Comparison of ENCODE assay signal across 11 mouse cellular contexts in the genomic region with DNA sequence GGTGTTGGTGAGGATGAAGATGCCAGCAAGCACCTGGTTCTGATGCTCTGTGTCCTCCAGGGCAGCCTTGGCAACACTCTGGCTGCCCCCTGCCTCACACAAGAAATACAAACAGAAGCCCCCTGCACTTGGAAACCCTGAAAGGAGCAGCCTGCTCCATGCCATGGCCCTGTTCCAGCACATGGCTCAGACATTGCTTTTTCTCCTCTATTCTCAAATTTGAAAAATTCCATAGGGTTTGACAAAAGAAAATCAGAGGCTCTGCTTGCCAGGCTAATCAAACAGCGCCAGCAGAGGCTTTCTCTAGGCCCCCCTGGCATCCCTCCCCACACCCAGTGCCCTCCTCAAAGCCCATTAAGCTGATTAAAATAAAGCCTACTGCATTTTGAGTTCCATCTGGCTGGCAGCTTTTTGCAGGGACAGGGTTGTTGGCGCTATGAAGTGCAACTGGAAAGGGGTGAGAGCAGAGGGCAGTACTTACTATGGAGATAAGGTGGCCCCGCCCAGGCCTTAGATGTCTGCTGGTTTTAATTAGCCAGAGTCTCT.
A peak's percentile ranks its signal among the peaks of the same experiment; 100 is the strongest.
DNase-seq lines count a peak whose midpoint lies in the region; ATAC-seq and TF ChIP-seq lines count a peak whose summit lies in the region.
"Had no signal": no experiment of that assay in that cellular context is flagged by ENCODE, and none has a peak within 500 bp of the region (broad histone marks: within the 10 kb centered on the region; RNA-seq: fewer than 3 reads in every experiment).

No protein-coding gene starts in this region.

- peak; percentile 42 for DNase-seq in lung, embryonic 14.5 days
- DNase-seq in lung, postnatal 4 days: no peak
- peak; percentile 51 to 68 for DNase-seq in heart, postnatal 10 days
- DNase-seq in cerebellum, postnatal 25 days: no peak
- DNase-seq in layer of hippocampus, adult 9-11 months: no peak
- DNase-seq: cerebellum, adult 18-20 months; thymus, postnatal 4 days had no signal

- no peak overlapping the region for H3K9ac ChIP-seq in lung, embryonic 14.5 days
- no peak overlapping the region for H3K9ac ChIP-seq in embryonic facial prominence, embryonic 15.5 days
- H3K9ac ChIP-seq in midbrain, embryonic 16.5 days (ENCODE audit: low read depth, low read length): 0 out of 2 replicates have a peak overlapping the region, but pooled peaks have one; percentile 8
- H3K9ac ChIP-seq: intestine, embryonic 15.5 days had no signal

- TF ChIP-seq CTCF in lung, embryonic 14.5 days (IDR thresholded peaks at IDR 0.05; ENCODE audit: low read depth): no peak

- no peaks in the 10 kb centered on the region for H3K27me3 ChIP-seq in lung, embryonic 14.5 days (ENCODE audit: insufficient read depth, low read length)
- H3K27me3 ChIP-seq in embryonic facial prominence, embryonic 15.5 days: no peaks in the 10 kb centered on the region
- no peaks in the 10 kb centered on the region for H3K27me3 ChIP-seq in midbrain, embryonic 16.5 days (ENCODE audit: control insufficient read depth, insufficient read depth, low read depth, low read length)
- H3K27me3 ChIP-seq: intestine, embryonic 15.5 days had no signal

- H3K4me3 ChIP-seq in lung, embryonic 14.5 days (ENCODE audit: low read depth, low read length): no peak overlapping the region
- H3K4me3 ChIP-seq in embryonic facial prominence, embryonic 15.5 days (replicated peaks): no peak overlapping the region
- H3K4me3 ChIP-seq in midbrain, embryonic 16.5 days (ENCODE audit: low read depth, low read length): no peak overlapping the region
- H3K4me3 ChIP-seq: intestine, embryonic 15.5 days had no signal

- H3K36me3 ChIP-seq in lung, embryonic 14.5 days (ENCODE audit: insufficient read depth): 0 out of 2 replicates have a peak, but pooled peaks cover 2% of the 10 kb centered on the region
- H3K36me3 ChIP-seq in embryonic facial prominence, embryonic 15.5 days: no peaks in the 10 kb centered on the region
- no peaks in the 10 kb centered on the region for H3K36me3 ChIP-seq in midbrain, embryonic 16.5 days (ENCODE audit: control insufficient read depth, insufficient read depth, low read length)

- no peaks in the 10 kb centered on the region for H3K9me3 ChIP-seq in lung, embryonic 14.5 days (ENCODE audit: low read depth, low read length)
- no peaks in the 10 kb centered on the region for H3K9me3 ChIP-seq in embryonic facial prominence, embryonic 15.5 days (replicated peaks)
- H3K9me3 ChIP-seq in midbrain, embryonic 16.5 days (replicated peaks; ENCODE audit: control insufficient read depth, low read length, poor library complexity, severe bottlenecking): no peaks in the 10 kb centered on the region
- H3K9me3 ChIP-seq: intestine, embryonic 15.5 days had no signal

- no peak for ATAC-seq in lung, embryonic 14.5 days (ENCODE audit: insufficient read depth)
- ATAC-seq in embryonic facial prominence, embryonic 15.5 days (ENCODE audit: insufficient number of reproducible peaks, low FRiP score, low TSS enrichment, low read depth): no peak; the same call in 1 of the 2 replicates
- peak; percentile 56 for ATAC-seq in midbrain, embryonic 16.5 days
- no peak for ATAC-seq in activated CD4-positive, CD25-positive, alpha-beta regulatory T cell, adult 4 months
- ATAC-seq: intestine, embryonic 15.5 days had no signal

- peak overlapping the region; percentile 40; the same call in 1 of the 2 replicates for H3K27ac ChIP-seq in lung, embryonic 14.5 days (ENCODE audit: low read depth)
- peak overlapping the region; percentile 55; the same call in 1 of the 2 replicates for H3K27ac ChIP-seq in embryonic facial prominence, embryonic 15.5 days (replicated peaks)
- peak overlapping the region; percentile 80 for H3K27ac ChIP-seq in midbrain, embryonic 16.5 days (ENCODE audit: low read length)
- H3K27ac ChIP-seq: intestine, embryonic 15.5 days had no signal

- peaks cover 18% of the 10 kb centered on the region for H3K4me1 ChIP-seq in lung, embryonic 14.5 days (ENCODE audit: insufficient read depth)
- H3K4me1 ChIP-seq in embryonic facial prominence, embryonic 15.5 days: peaks cover 49% of the 10 kb centered on the region
- peaks cover 12% of the 10 kb centered on the region for H3K4me1 ChIP-seq in midbrain, embryonic 16.5 days (ENCODE audit: control insufficient read depth, insufficient read depth, low read length)

- H3K4me2 ChIP-seq in lung, embryonic 14.5 days: no peak overlapping the region
- no peak overlapping the region for H3K4me2 ChIP-seq in embryonic facial prominence, embryonic 15.5 days (replicated peaks)
- H3K4me2 ChIP-seq in midbrain, embryonic 16.5 days (ENCODE audit: low read length): no peak overlapping the region
- H3K4me2 ChIP-seq: intestine, embryonic 15.5 days had no signal

- 24% methylated on average over 3 of the region's 3 CpGs for WGBS in lung, embryonic 14.5 days
- 35% methylated on average over 3 of the region's 3 CpGs for WGBS in embryonic facial prominence, embryonic 15.5 days
- WGBS in midbrain, embryonic 16.5 days: 51% methylated on average over 3 of the region's 3 CpGs

- intact Hi-C loops in heart, postnatal 10 days (cut with DNase I): no loop called here

Comparison
In these comparisons a context has a peak if more than half of its experiments do, and no peak if none do; other contexts are left out.
1. DNase-seq: peak in lung, embryonic 14.5 days (single experiment) and heart, postnatal 10 days (2 of 2); none in lung, postnatal 4 days (0 of 2), cerebellum, postnatal 25 days (0 of 2) and layer of hippocampus, adult 9-11 months (single experiment).
2. Peak in every context shown above with its lines, with median percentiles within 50 percentile points of each other: H3K27ac ChIP-seq.